Mouse (Mus musculus) stomach, postnatal 0 days (tissue): Measurements from ENCODE around the gene Zfand3. TPM values are rescaled to one million over a fixed set of nuclear protein-coding genes. Genes with fewer than 3 reads are reported as not detected.

ENCODE experiments used
- ATAC-seq: fragments of 200-750 bp; cut with Nextera tagmentation; 2 replicates; pipeline ENCODE4 v1.8.0; 2017; ENCODE audit not compliant: low FRiP score, low TSS enrichment
- DNase-seq: peaks from one replicate; pipeline ENCODE4 v3.0.0-alpha.2; 2016; ENCODE audit warnings: low spot score
- H3K27ac ChIP-seq: fragments of 300-500 bp; sonication (generic); replicated peaks from 2 replicates; pipeline ENCODE4 v1.5.1; 2014; ENCODE audit warnings: mild to moderate bottlenecking, control low read depth
- H3K27me3 ChIP-seq: fragments of 300-500 bp; sonication (generic); 2 replicates; pipeline ENCODE4 v1.6.1; 2014; ENCODE audit warnings: low read length; ENCODE audit not compliant: control insufficient read depth, insufficient read depth
- H3K36me3 ChIP-seq: fragments of 300-500 bp; sonication (generic); 2 replicates; pipeline ENCODE4 v1.6.1; 2014; ENCODE audit warnings: low read length, mixed read lengths; ENCODE audit not compliant: control insufficient read depth, insufficient read depth
- H3K4me1 ChIP-seq: fragments of 300-500 bp; sonication (generic); replicated peaks from 2 replicates; pipeline ENCODE4 v1.6.1; 2014; ENCODE audit warnings: antibody characterized with exemption; ENCODE audit not compliant: control insufficient read depth, insufficient read depth
- H3K4me2 ChIP-seq: fragments of 300-500 bp; sonication (generic); replicated peaks from 2 replicates; pipeline ENCODE4 v1.6.1; 2014; ENCODE audit warnings: low read depth, mild to moderate bottlenecking, control low read depth, moderate library complexity
- H3K4me3 ChIP-seq: fragments of 300-500 bp; sonication (generic); 2 replicates; pipeline ENCODE4 v1.5.1; 2014; ENCODE audit warnings: low read depth, low read length, control low read depth
- H3K9ac ChIP-seq: fragments of 300-500 bp; sonication (generic); 2 replicates; pipeline ENCODE4 v1.6.1; 2014; ENCODE audit warnings: mild to moderate bottlenecking, low read length, control low read depth, mixed read lengths
- H3K9me3 ChIP-seq: fragments of 300-500 bp; sonication (generic); 2 replicates; pipeline ENCODE4 v1.6.1; 2016; ENCODE audit warnings: low read length; ENCODE audit not compliant: control insufficient read depth
- CTCF ChIP-seq: IDR thresholded peaks from 2 replicates; pipeline ENCODE4 v1.5.1; 2016; ENCODE audit warnings: antibody characterized with exemption, low read depth, mild to moderate bottlenecking, moderate library complexity
- EP300 ChIP-seq: optimal IDR thresholded peaks from 2 replicates; pipeline ENCODE3; 2016; ENCODE audit warnings: antibody characterized with exemption
- WGBS: fragments of 180-500 bp; shearing (Covaris S2); extraction: QIAGEN DNeasy Blood & Tissue Kit; methylation state at CpG from one replicate; pipeline ENCODE4 v1.1.7; 2014; 5-methylcytosine and 5-hydroxymethylcytosine counted together
- polyA plus RNA-seq: library from polyadenylated mRNA; unstranded; fragments of >200 nt; fragmentation: Nextera tagmentation; extraction: Ambion mirVana; gene quantifications from 2 replicates; pipeline ENCODE4 v1.2.1, GENCODE M21; 2015

Gene Zfand3
- polyA plus RNA-seq, 1 experiment from 2014 or later: 35.5 TPM

DNA sequence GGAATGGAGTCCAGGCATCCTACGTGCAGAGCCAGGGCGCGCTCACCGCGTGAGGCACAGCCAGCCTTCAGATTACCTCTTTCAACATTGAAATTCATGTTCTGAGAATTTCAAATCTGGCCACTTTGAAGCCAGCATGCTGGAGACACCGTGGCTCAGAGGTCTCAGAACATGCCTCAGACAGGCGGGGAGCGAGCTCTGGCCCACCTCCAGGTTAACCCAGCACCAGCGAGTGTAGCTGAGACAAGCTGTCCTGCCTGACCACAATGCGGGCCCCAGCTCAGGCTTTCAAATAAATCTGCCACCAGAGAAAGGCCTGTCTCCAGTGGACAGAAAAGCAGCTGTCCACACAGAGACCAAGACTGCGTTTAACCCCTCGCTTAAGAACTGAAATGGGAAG, 208.1 kb downstream of the Zfand3 start:
- Histone ChIP-seq H3K36me3 (peaks cover 12% of the 10 kb centered on the region; the same call in 1 of the 2 replicates), H3K9me3 (no peaks in the 10 kb centered on the region), H3K9ac (no peak overlapping the region), H3K4me3 (no peak overlapping the region), H3K27ac (no peak overlapping the region), H3K27me3 (no peaks in the 10 kb centered on the region), H3K4me1 (no peaks in the 10 kb centered on the region), H3K4me2 (no peak overlapping the region)
- TF ChIP-seq CTCF (no peak), EP300 (no peak)
- ATAC-seq: no peak; the same call in 1 of the 2 replicates
- DNase-seq: no peak
- WGBS: 63% methylated on average over 12 of the region's 12 CpGs

DNA sequence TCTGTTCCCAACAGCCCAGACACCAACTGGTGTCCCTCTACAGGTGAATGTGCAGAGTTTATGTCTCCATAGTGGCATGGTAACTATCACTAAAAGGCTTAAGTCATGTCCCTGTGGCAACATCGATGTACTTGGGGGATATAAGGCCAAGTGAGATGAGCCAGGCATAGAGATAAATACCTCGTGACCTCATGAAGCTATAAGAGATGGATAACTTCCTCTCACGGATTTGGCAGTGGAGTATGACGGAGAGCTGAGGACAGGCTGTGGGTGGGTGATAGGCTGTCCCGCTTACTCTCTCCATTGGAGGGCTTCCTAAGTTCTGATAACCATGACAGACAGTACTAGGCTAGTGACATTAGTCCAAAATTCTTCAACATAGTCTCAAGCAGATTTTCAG, 208.8 kb downstream of the Zfand3 start:
- ATAC-seq: no peak
- Histone ChIP-seq H3K27me3 (no peaks in the 10 kb centered on the region), H3K4me2 (no peak overlapping the region), H3K36me3 (peaks cover 11% of the 10 kb centered on the region; the same call in 1 of the 2 replicates), H3K4me3 (no peak overlapping the region), H3K4me1 (no peaks in the 10 kb centered on the region), H3K9me3 (no peaks in the 10 kb centered on the region), H3K27ac (no peak overlapping the region), H3K9ac (no peak overlapping the region)
- TF ChIP-seq EP300 (no peak), CTCF (no peak)
- WGBS: 75% methylated on average over 5 of the region's 5 CpGs
- DNase-seq: no peak

DNA sequence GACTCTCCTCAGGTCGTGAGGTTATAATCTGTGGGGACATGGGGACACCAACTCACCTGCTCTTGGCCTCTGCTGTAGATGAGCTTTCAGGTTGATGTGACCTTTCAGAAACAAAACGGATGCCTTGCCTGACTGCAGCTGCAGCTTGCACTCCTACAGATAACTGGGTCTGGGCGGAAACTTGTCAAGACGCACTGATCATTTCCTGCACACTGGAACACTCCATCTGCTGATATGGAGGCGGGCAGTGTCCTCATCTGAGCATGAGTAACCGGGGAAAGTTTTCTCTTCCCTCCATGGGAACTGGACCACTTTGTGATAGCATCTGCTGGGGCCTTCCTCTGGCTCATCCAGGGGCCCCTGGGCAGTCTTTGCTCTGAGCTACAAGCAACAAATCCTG, 209.9 kb downstream of the Zfand3 start:
- H3K9me3 ChIP-seq: no peaks in the 10 kb centered on the region
- H3K4me1 ChIP-seq: no peaks in the 10 kb centered on the region
- 77% methylated on average over 6 of the region's 6 CpGs for WGBS
- TF ChIP-seq CTCF (no peak), EP300 (no peak)
- H3K4me3 ChIP-seq: no peak overlapping the region
- no peak overlapping the region for H3K9ac ChIP-seq
- no peak overlapping the region for H3K4me2 ChIP-seq
- no peak for DNase-seq
- ATAC-seq: no peak
- no peaks in the 10 kb centered on the region for H3K27me3 ChIP-seq
- H3K36me3 ChIP-seq: peaks cover 5% of the 10 kb centered on the region; the same call in 1 of the 2 replicates
- no peak overlapping the region for H3K27ac ChIP-seq

DNA sequence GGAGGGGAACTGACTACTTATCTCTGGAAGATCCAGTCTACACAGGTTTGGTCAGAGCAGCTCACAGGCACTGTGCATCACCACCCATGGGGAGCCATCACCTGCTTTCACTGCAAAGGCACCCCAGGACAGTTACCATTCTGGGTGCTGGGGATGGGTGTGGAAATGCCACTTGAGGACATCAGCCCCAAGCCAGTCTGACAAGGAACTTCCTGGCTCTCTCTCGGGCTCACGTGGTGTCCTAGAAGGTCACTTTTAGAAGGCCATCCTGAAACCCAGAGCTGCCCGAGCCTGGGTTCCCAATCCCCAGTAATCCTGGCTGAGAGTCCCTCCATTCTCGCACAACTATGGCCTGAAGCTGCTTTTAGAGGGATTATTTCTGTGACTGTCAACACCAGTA, 211.2 kb downstream of the Zfand3 start:
- H3K9ac ChIP-seq: no peak overlapping the region
- no peak overlapping the region for H3K27ac ChIP-seq
- no peaks in the 10 kb centered on the region for H3K9me3 ChIP-seq
- H3K4me2 ChIP-seq: no peak overlapping the region
- no peaks in the 10 kb centered on the region for H3K27me3 ChIP-seq
- no peak for ATAC-seq
- DNase-seq: no peak
- H3K4me3 ChIP-seq: no peak overlapping the region
- WGBS: 66% methylated on average over 4 of the region's 4 CpGs
- H3K36me3 ChIP-seq: 0 out of 2 replicates have a peak, but pooled peaks cover 2% of the 10 kb centered on the region
- H3K4me1 ChIP-seq: no peaks in the 10 kb centered on the region
- TF ChIP-seq CTCF (no peak), EP300 (no peak)

DNA sequence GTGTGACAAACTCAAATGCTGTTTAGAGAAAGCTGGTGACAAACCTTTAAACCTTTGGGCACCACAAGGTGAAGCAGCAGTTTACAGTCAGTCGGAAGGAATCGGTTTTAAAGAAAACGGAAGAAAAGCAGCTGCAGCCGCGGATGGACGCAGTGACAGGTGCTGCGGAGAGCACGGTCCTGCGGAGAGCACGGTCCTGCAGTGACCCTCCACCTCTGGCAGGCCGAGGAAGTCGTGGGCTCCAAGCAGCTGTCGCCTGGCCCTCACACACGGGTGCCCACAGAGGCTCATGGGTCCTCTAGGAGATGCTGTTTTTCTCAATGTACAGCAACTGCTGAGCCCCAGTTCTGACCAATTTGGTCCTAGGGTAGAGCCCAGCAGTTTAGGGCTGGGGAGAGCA, 217.1 kb downstream of the Zfand3 start:
- Histone ChIP-seq H3K4me3 (no peak overlapping the region), H3K27ac (no peak overlapping the region), H3K36me3 (no peaks in the 10 kb centered on the region), H3K27me3 (no peaks in the 10 kb centered on the region), H3K9ac (no peak overlapping the region), H3K9me3 (no peaks in the 10 kb centered on the region), H3K4me1 (peaks cover 6% of the 10 kb centered on the region; the same call in 1 of the 2 replicates), H3K4me2 (no peak overlapping the region)
- TF ChIP-seq EP300 (no peak), CTCF (no peak)
- DNase-seq (no peak), ATAC-seq (no peak)
- WGBS: 74% methylated on average over 14 of the region's 14 CpGs

DNA sequence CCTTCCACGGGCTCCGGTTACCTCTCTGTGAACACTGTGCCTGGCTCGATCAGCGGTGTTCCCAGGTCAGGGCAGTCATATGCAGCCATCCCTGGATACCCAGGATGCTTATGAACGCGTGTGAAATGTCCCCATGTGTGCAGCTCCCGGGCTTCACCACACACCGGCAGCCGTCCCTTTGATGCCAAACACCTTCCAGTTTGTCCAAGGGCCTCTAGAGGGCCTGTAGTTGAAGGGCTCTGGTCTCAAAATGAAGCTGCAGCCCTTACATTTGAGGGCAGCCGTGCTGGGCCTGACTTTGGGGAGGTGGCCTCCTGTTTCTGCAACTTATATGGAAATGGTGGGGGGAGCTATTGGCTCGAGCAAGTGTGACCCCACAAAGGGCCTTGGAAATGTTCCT, 217.8 kb downstream of the Zfand3 start:
- WGBS: 81% methylated on average over 11 of the region's 11 CpGs
- Histone ChIP-seq H3K27ac (no peak overlapping the region), H3K27me3 (no peaks in the 10 kb centered on the region), H3K9me3 (no peaks in the 10 kb centered on the region), H3K4me2 (no peak overlapping the region), H3K4me3 (no peak overlapping the region), H3K36me3 (no peaks in the 10 kb centered on the region), H3K4me1 (peaks cover 6% of the 10 kb centered on the region; the same call in 1 of the 2 replicates), H3K9ac (no peak overlapping the region)
- no peak for DNase-seq
- no peak for TF ChIP-seq EP300
- no peak for TF ChIP-seq CTCF
- no peak for ATAC-seq
